Mouse (Mus musculus) bone marrow macrophage, adult 2 months (primary cell): ENCODE data around the gene Fkbp15. TPM values are rescaled to one million over a fixed set of nuclear protein-coding genes. Genes with fewer than 3 reads are reported as not detected.

ENCODE experiments used
- H3K27ac ChIP-seq: 2 replicates; pipeline ENCODE4 v1.5.1; 2012; ENCODE audit warnings: low read depth, low read length; ENCODE audit not compliant: insufficient read depth
- H3K4me1 ChIP-seq: 2 replicates; pipeline ENCODE4 v1.6.1; 2012; ENCODE audit warnings: low read length; ENCODE audit not compliant: control insufficient read depth, insufficient read depth
- H3K4me3 ChIP-seq: 2 replicates; pipeline ENCODE4 v1.5.1; 2012; ENCODE audit warnings: mild to moderate bottlenecking, low read length, moderate library complexity; ENCODE audit not compliant: insufficient read depth
- CTCF ChIP-seq: IDR thresholded peaks from 2 replicates; pipeline ENCODE4 v1.5.1; 2012; ENCODE audit warnings: low read depth, mild to moderate bottlenecking, low read length, moderate library complexity
- POLR2A ChIP-seq: IDR thresholded peaks from 2 replicates; pipeline ENCODE4 v1.6.1; 2012; ENCODE audit warnings: mild to moderate bottlenecking, low read depth, low read length, borderline replicate concordance
- polyA plus RNA-seq: library from polyadenylated mRNA; stranded (reverse); fragments of >200 nt; gene quantifications from 2 replicates; pipeline ENCODE4 v1.2.4, GENCODE M21; 2012; ENCODE audit not compliant: missing spikeins, insufficient read depth, insufficient read length

The Fkbp15 gene
- polyA plus RNA-seq, 1 experiment = 95.1 TPM

- Histone ChIP-seq H3K27ac (no peak overlapping the region), H3K4me3 (no peak overlapping the region), H3K4me1 (no peaks in the 10 kb centered on the region)
- TF ChIP-seq POLR2A = no peak
- TF ChIP-seq CTCF = no peak
Measured at GRCm38 (mm10) chr4:62391892-62392291, 31.5 kb upstream of the Fkbp15 start.

DNA sequence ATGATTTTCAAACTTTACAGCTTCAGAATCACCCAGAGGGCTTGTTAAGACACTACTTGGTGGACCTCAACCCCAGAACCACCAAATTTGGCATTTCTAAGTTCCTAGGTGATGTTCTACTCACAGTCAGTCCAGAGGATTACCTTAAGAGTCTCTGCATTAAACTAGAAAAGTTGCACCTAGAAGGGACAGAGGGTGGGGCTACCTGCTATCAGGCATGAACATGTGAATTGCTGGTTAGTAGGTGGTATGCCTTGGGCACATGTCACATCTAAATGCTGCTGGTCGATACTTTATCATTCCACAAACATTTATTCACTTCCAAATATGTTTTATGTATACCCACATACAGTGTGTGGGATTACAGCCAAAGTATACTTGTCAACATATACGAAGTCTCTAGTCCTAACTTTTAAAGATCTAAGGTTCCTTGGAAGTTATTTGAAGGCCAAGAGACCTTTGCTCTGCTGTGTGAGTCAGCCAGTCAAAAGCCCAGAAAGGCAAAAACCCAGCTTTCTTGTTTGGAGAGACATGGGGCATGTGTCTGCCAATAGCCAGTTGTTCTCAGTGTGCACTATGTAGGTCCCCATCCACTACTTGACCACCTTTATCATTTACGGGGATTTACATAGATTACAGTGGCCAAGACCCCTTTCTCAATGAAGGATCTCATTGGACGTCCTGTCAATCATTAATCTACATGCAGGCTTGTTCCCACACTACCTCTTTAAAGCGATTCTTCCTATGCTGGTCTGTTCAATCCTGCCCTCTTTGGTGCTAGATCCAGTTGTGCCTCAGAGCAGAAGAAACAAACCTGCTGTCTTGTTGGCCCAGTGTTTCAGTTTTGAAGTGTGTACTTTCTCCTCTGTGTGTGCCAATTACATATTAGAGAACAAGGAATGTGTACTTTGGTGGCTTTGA is 29.5 kb upstream of the Fkbp15 start:
- no peak overlapping the region for H3K27ac ChIP-seq
- TF ChIP-seq POLR2A (no peak), CTCF (no peak)
- no peak overlapping the region for H3K4me3 ChIP-seq
- H3K4me1 ChIP-seq = no peaks in the 10 kb centered on the region

DNA sequence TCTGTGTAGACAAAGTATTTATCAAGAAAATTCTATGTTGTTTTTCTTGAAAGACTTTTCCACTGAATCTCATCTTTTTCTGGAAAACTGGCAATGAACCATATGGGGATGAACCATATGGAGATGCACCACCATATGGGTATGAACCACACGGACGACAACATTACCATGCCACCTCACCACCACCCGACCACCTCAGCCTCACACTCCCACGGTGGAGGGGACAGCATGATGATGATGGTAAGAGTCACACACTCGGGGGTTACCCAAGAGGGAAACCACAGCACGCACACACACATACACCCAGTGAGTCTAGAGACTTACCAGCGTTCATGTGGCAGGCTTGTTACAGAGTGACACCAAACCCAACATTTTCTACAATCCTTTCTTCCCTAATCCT is 25.1 kb upstream of the Fkbp15 start:
- H3K27ac ChIP-seq = no peak overlapping the region
- no peak for TF ChIP-seq POLR2A
- no peak for TF ChIP-seq CTCF
- no peaks in the 10 kb centered on the region for H3K4me1 ChIP-seq

DNA sequence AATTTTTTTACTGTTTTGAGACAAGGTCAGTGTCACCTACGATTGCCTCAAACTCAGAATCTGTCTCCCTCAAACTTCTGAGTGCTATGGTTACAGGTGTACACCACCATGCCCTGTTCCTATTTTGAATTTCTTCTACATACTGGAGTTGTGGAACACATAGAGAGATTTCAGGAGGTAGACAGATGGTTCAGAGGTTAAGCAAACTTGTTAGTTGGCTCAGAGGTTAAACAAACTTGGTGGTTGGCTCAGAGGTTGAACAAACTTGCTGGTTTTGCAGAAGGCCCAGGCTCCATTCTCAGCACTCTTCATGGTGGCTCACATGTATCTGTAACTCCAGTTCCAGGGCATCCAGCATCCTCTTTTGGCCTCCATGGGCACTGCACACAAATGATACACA is 23.8 kb upstream of the Fkbp15 start:
- Histone ChIP-seq H3K4me3 (no peak overlapping the region), H3K27ac (no peak overlapping the region), H3K4me1 (no peaks in the 10 kb centered on the region)
- TF ChIP-seq POLR2A (no peak), CTCF (no peak)

More for the DNA sequence above, 25.1 kb upstream of the Fkbp15 start:
- H3K4me3 ChIP-seq = no peak overlapping the region

DNA sequence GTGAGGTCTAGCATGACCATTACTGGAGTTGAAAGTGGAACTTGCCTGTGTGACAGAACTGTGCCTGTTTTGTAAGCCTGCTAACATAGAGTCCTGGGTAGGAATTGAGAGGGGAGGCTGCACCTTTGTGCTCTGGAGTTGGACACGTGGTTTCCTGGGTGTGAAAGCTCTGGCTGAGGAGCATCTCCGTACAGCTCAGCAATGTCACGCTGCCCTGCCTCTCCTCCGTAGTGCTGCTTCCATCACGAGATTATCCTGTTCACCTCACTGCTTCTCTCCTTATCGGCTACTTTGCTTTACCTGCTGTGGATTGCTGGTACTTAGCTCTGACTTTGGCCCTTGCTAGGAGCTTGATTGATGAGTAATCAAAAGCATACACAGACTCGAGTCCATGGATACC is 23.4 kb upstream of the Fkbp15 start:
- no peak for TF ChIP-seq POLR2A
- TF ChIP-seq CTCF = no peak
- no peak overlapping the region for H3K4me3 ChIP-seq
- no peak overlapping the region for H3K27ac ChIP-seq
- no peaks in the 10 kb centered on the region for H3K4me1 ChIP-seq

DNA sequence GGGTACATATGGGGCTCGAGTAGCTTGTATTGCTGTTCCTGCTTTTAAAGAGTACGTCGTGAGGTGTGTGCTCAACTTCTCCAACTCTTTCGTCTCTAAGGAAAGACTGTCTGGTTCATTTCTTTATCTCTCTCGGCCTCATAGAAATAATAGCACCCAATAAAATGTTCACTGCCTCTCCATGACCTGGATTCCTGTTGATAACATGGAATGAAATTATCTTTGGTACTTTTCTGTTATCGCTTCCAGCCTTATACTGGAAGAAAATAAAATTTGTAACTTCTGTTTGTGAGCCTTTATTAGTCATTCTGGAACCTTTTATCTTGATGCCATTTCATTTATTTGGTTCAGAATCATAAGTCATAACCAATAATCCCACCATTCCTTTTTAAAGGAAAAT is 22.9 kb upstream of the Fkbp15 start:
- TF ChIP-seq POLR2A (no peak), CTCF (no peak)
- no peaks in the 10 kb centered on the region for H3K4me1 ChIP-seq
- no peak overlapping the region for H3K4me3 ChIP-seq
- H3K27ac ChIP-seq = no peak overlapping the region

DNA sequence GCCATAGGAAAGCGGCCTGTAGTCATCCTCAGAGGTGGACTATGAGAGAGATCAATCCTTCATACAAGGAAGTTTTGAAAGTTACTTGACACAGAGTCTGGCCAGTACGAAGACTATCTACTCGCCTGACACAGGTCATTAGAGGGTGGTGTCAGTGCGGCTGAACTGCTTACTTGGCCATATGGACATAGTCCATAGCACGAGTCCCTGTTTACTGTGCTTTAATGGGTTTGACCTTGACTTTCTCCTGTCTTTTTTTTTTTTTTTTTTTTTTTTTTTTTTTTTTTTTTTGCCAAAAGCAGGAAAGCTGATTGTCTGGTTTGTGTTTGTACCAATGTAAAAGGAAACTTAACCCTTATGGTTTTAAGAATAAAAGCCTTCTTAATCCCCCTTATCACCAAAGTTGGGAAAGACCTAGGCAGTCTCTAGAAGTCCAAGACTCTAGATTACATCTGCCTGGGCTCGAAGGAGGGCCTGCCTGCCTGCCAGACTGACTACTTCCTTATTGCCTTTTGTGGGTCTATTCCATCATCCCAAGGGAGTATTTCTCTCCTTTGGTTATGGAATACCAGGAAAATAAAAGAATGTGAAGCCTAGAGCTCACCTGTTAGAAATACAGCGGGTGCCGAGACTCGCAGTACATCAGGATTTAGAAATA is 19.5 kb upstream of the Fkbp15 start:
- no peaks in the 10 kb centered on the region for H3K4me1 ChIP-seq
- H3K4me3 ChIP-seq = no peak overlapping the region
- no peak for TF ChIP-seq POLR2A
- no peak for TF ChIP-seq CTCF
- no peak overlapping the region for H3K27ac ChIP-seq

DNA sequence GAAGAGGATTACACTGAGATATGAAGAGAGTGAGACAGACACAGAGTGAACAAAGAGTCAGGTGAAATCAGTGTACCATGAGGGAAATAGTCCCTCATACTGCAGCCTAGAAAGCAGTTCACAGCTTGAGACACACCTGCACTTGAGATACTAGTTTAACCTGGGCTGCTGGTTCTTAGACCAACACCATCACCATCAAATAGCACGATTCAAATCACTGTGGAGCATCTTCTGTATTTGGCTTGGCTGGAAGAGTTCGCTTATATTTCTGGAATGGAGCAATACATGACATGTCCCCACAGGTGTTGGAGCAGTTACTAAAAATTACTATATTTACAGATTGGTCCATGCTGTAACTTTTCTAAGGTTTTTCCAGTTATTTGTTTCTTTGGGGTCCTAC is 15.8 kb upstream of the Fkbp15 start:
- TF ChIP-seq POLR2A = no peak
- TF ChIP-seq CTCF = no peak
- no peaks in the 10 kb centered on the region; the same call in 1 of the 2 replicates for H3K4me1 ChIP-seq
- no peak overlapping the region for H3K27ac ChIP-seq
- H3K4me3 ChIP-seq = no peak overlapping the region

GRCm38 (mm10) chr4:62374342-62374741 is 14.0 kb upstream of the Fkbp15 start:
- Histone ChIP-seq H3K4me3 (no peak overlapping the region), H3K27ac (no peak overlapping the region), H3K4me1 (peaks cover 10% of the 10 kb centered on the region)
- TF ChIP-seq POLR2A (no peak), CTCF (no peak)

DNA sequence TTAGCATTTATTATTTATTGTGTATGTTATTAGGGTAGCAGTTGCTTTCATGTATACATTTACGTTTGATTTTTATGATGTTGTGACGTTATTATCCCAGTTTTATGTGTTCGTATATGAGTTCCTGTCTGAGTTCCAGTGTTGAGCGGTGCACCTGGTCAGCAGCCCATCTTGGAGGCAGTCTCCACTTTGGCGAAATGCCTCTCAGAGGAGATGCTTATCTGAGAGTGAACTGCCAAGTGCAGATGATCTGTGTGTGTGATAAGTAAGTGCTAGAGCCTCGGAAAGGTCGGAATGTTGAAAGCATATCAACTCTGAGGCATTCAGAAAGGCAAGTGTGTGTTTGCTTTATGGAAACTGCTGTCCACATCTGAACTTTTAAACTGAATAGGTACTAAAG is 13.3 kb upstream of the Fkbp15 start:
- no peak overlapping the region for H3K4me3 ChIP-seq
- no peak overlapping the region for H3K27ac ChIP-seq
- peaks cover 14% of the 10 kb centered on the region for H3K4me1 ChIP-seq
- no peak for TF ChIP-seq POLR2A
- no peak for TF ChIP-seq CTCF
